Mouse (Mus musculus) ES-Bruce4 (cell line): ENCODE measurements around the gene Prelp.

Experiments used
- CTCF ChIP-seq: IDR thresholded peaks from one replicate; pipeline ENCODE4 v1.8.1; 2011; ENCODE audit warnings: low read depth, low read length
- EP300 ChIP-seq: IDR thresholded peaks from 2 replicates; pipeline ENCODE4 v1.6.1; 2011; ENCODE audit warnings: low read depth, low read length; ENCODE audit not compliant: insufficient read depth
- POLR2A ChIP-seq: IDR thresholded peaks from one replicate; pipeline ENCODE4 v1.8.1; 2011; ENCODE audit warnings: low read length; ENCODE audit not compliant: insufficient read depth

DNA sequence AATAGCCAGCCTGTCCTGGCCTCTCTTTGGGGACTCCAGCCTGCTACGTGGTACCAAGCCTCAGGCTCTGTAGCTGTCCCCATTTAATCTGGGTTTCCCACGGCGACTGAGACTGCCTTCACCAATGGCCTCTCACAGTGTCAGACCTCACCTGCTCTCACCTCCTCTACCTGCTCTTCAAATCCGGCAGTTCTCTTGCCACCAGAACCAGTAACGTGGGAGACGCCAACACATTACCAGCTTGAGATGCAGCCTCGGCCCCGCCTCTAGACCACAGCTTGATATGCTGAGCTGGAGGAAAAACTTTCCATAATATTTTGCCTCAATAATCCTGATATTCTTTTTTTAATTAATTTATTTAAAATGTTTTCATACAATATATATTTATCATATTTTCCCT lies 18.5 kb upstream of the Prelp start:
- TF ChIP-seq CTCF (no peak), POLR2A (no peak), EP300 (no peak)
